Mouse (Mus musculus): Measurements from ENCODE around the gene Kank4.

The Kank4 gene

DNA sequence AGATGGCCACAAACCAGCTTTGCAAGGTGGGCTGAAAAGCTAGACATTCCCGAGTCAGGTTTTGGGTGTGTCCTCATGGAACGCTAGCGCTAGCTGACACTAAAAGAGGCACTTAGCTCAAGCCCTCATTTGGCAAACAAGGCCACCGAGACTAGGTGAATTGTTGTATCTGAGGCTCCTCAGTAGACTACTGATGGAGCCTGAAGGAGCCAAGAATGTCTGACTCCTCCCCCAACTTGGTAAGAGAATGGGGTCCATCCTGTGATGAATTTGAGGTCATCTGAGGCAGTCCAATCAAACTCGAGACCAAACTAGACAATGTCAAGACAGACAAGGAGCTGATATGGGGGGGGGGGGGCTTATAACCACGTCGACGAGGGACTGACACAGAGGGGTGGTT lies 31.5 kb downstream of the Kank4 start:
- ATAC-seq (ENCODE audit: insufficient number of reproducible peaks, low FRiP score, low TSS enrichment): no peak

DNA sequence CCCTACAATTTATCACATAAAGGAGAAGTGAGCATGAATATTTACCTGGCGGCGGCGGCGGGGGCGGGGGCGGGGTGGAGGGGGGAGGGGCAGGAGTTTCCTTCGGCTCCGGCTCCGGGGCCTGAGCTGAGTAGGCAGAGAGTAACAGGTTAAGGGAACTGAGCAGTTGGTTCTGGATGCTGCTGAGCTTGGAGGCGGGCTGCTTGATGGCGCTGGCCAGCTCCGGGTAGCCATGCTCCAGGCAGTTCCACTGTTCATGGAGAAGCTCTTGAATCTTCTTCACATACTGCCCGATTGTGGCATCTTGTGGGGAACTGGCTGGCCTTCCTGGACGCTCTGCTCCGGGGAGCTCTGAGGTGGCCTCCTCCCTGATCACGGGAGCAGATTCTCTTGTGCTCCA lies 39.1 kb downstream of the Kank4 start:
- peak; percentile 59; the same call in 1 of the 2 replicates for ATAC-seq (ENCODE audit: insufficient number of reproducible peaks, low FRiP score, low TSS enrichment)

DNA sequence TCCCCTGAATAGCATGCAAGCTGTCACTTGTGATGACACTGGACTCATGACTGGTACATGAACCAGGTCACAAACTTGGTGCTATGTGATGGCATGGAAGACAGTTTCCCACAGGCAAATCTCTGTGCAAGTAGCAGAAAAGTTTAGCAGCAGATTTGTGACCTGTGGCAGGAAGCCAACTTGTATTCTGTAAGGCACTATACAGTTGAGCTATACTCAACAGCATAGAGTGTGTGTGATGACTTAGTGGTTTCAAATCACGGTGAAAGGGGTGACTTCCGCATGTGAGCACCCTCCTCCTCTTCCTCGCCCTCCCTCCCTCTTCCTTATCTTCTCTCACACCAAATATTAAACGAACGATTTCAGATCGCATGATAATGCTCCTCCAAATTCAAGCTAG lies 39.9 kb downstream of the Kank4 start:
- ATAC-seq (ENCODE audit: insufficient number of reproducible peaks, low FRiP score, low TSS enrichment): no peak

DNA sequence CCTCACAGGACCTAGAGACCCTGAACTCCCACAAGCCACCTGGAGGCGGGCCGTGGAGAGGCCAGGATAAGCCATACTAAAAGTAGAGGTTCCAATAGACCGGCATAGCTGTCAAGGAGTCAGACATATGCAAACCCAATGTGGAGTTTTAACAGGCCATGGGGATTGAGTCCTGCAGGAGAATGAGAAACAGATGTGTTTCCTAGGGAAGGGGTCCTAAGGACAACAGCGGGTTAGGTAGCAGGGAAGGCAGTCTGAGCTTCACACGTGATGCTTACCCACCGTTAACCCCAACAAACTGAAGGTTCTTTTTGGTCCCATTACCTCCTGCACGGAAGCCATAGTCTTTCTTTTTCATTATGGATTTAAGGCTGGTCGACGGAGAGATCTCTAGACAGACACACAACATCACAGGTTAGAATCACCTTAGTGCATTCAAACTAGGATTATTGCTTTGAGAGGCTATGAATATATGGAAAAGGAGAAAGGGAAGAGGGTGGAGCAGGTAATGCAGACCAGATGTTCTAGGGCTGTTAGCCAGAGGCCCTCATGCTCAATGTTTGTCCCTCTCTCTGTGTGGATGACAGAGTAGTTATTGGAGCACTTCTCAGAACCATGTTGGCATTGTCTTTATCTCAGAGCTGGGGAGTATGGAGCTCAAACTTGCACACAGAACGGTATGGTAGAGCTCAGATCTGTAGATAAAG lies 40.5 kb downstream of the Kank4 start:
- ATAC-seq (ENCODE audit: insufficient number of reproducible peaks, low FRiP score, low TSS enrichment): no peak

DNA sequence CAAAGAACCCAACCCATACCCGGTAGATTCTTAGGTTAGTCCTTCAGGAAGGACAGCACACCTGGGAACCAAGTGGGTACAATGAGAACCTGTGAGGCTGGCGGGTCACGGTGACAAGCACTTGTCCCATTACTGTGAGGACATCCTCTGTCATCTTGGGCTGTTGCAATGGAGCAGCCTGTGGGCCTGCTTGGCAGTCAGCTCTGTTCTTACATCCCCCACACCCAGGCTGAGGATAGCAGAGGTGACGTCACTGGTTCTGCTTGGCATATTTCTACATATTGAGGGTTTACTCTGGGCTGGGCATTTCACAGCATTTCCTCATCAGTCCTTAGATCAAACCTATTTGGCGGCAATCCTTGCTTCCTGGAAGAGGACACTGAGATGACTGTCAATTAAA lies 43.6 kb downstream of the Kank4 start:
- no peak for ATAC-seq (ENCODE audit: insufficient number of reproducible peaks, low FRiP score, low TSS enrichment)

DNA sequence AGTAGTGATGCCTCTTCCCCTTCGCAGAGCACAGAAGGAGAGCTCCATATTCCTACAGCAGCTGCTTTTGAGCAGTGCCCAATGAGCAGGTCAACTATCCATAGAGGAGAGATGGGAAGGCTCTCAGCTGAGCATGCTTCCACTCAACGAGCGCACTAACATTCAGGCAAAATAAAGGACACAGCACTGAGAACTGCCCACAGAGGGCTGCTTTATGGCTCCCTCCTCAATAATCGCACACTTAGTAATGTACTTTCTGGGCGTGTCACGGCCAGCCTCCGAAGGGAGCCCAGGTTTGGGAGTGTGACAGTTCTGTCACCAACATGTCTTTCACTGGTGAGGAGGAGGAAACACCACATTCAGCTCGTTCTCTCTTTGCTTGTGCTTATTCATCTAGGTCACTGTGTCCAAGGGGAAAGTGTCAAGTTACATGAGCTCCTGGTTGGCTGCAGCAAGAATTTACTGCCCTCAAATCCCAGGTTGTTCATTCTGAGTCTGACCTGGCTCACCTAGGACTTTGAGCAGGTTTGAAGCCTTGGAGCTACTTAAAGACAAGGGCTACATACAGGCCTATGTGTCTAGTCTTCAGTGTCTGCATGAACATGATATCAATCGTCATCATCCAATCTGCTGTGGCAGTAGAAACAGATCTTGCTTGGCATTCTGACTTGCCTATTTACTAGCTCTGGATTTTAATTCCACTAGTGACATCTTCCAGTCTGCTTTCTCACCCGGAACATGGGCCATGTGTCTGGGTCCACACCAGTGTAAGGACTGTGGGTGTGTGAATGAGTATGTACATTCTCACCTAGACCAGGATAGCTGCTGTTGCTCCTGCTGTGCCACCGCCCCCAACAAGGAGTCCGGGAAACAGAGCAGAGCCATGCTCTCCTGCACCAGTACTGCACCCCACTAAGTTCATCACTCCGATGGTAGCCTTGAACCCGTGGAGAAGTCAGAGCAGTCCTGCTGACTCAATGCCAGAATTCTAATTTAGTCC lies 49.9 kb downstream of the Kank4 start:
- ATAC-seq (ENCODE audit: insufficient number of reproducible peaks, low FRiP score, low TSS enrichment): no peak

DNA sequence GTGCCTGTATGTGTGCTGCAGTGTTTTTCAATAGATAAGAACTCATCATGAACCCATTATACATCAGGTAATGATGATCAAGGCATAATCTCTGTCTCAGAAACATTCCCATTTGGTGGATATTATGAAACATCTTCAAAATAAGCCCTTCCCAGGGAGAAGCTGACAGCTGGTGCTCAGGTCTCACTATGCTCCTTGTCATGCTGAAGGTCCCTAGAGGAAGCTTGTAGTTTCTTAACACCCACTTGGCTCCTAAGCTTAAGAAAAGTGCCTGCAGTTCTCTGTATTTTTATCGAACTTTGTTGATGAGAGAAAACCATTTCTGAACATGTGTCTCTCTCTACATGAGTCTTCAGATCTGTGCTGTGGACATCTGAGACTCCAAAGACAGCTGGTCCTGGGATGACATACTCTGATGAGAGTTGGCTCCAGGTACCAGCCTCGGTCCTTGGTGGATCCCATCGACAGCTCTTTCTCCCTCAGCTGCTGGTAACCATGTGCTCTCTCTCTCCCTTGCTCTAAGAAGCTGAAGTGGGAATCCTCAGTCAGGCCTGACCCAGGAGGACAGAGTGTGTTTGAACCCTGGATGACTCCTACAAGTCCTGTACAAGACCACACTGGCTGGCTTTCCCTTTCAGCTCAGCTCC lies 58.3 kb downstream of the Kank4 start:
- no peak for ATAC-seq (ENCODE audit: insufficient number of reproducible peaks, low FRiP score, low TSS enrichment)

DNA sequence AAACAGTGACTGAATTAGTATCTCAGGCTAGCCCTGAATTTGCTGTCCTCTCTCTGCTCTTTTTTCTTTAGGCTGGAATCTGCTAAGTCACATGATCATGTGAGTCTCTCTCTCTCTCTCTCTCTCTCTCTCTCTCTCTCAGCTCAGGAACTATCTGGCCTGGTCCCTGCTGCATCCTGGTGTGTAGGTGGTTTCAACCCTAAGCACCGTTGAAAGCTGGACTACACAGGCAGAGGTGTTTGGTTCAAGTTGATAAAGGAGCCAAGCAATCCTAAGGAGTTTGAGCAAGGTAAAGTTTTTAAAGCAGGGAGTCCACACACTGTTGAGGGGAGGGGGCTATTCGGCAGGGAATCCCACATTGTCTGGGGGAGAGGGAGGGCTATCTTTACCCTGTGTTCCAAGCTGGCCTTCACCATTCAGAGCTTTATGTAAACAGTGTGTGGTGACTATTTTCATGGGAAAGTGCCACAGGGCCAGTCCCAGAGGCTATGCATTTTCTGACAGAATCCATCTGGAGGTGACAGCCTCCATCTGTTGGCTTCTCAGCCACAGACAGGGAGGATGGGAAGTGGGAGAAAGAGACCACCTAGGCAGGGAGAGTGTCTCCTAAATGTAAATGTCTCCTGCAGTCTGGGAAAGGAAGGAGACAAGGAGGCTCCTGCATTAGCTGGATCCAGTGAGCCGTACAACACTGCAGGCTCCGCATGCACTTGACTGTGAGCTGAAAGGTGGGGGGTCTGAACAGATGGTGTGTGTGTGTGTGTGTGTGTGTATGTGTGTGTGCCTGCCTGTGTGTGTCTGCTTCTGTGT lies 59.1 kb downstream of the Kank4 start:
- ATAC-seq (ENCODE audit: insufficient number of reproducible peaks, low FRiP score, low TSS enrichment): 0 out of 2 replicates have a peak, but pooled peaks have one; percentile 28

DNA sequence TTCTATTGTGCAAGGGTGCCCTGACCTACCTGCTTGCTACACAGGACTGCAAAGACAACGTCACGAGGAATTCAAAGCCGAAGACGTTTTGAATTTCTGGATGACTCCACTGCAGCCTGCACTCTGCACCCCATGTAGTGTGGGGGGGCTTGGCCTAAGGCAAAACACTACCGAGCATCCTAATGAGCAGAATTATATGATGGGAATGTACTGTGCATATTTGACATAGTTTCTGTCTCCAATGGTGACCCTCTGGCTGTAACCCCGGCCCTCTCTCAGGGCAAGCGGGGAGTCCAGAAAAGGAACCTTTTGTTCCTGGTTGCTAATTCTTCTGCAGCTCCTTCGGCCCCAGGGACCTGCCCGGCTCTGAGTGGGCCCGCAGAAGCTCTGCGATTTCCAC lies 61.2 kb downstream of the Kank4 start:
- no peak for ATAC-seq (ENCODE audit: insufficient number of reproducible peaks, low FRiP score, low TSS enrichment)

DNA sequence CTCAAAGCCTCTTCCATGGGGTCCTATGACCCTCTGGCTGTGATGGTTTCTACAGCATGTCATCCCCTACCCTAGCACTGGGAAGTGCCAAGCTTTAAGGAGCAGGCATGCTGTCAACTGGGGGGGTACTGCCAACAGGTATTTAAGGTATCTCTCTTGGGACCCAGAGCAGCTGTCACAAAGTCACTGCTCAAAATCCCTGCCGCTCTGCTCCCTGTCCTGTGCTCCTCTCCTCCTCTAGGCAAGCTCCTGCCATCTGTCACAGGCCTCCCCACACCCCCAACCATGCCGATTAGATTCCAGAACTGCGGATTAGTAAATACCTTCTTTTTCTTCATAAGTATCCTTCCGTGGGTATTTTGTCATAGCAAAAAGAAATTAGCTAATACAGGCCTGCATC lies 62.9 kb downstream of the Kank4 start:
- peak; percentile 39; the same call in 1 of the 2 replicates for ATAC-seq (ENCODE audit: insufficient number of reproducible peaks, low FRiP score, low TSS enrichment)

DNA sequence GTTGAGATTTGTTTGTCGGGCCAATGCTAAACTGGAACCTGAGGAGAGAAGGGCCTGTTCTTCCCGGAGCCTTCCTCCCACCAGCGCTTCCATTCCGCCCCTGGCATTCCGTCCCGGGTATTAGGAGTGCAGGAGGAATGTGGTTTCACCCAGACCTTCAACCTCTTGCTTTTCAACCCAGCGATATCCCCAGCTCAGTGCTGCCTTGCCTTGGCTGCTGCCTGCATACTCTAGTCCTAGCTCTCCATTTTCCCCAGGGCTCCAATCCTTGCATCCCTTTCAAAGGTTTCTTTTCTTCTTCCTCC lies 73.5 kb downstream of the Kank4 start:
- ATAC-seq (ENCODE audit: insufficient number of reproducible peaks, low FRiP score, low TSS enrichment): no peak

DNA sequence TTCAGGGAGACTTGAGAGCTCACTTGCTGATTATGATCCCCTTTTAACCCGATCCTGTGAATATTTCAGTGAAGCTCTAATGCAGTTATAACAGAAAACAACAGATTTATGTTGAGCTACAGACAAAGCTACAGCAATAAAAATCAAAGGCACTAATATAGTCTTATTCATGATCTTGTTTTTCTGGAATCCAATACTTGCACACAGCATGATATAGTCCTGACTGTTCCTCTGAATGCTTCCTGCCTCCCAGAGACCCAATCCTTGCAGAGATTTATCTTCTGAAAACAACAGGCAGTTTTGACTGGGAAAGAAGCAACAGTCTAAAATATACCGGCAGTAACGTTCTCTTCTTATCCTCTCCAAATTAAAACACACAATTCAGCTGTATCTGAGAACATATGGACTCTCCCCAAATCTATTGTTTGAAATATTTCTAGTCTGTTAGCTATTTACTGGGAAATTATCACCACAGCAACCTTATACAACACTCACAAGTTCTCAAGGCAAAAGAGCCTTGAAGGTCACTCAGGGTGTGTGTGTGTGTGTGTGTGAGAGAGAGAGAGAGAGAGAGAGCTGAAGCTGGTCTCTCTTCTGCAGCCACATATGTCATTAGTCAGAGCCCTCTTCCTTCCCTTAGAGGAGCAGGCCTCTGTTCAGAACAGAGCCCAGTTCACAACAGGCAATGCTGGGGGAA lies 74.0 kb downstream of the Kank4 start:
- no peak for ATAC-seq (ENCODE audit: insufficient number of reproducible peaks, low FRiP score, low TSS enrichment)

DNA sequence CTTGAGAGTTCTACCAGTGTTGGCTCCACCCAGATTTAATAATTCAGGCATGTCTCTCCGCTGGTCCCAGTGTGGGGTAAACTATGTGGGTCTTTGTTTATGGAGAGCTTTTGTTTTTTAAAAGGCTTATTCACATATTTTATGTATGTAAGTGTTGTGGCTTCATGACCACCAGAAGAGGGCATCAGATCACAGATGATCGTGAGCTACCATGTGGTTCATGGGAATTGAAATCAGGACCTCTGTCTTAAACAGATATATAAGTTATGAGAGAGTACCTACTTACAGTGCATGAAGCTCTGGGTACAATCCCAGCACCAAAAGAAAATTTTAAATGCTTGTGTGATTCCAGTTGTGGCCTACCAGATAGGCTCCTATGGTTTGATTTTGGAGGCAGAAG lies 77.6 kb downstream of the Kank4 start:
- ATAC-seq (ENCODE audit: insufficient number of reproducible peaks, low FRiP score, low TSS enrichment): no peak

DNA sequence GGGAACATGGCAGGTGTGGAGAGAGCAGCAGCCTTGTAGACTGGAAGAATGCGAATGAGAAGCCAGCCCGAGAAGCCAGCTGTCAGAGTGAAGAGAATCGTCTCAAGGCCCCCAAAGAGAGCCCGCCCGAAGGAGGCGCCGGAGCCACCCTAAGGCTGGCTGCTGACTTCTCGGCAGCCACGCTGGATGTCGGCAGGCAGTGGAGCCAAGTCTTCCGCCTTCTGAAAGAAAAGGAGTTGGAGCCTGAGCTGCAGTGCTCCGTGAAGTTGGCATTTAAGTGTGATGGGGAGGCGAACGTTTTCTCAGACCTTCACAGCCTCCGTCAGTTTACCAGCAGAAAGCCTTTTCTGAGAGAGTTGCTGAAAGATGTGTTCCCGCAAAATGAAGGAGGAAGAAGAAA lies 83.7 kb downstream of the Kank4 start:
- ATAC-seq (ENCODE audit: insufficient number of reproducible peaks, low FRiP score, low TSS enrichment): no peak

DNA sequence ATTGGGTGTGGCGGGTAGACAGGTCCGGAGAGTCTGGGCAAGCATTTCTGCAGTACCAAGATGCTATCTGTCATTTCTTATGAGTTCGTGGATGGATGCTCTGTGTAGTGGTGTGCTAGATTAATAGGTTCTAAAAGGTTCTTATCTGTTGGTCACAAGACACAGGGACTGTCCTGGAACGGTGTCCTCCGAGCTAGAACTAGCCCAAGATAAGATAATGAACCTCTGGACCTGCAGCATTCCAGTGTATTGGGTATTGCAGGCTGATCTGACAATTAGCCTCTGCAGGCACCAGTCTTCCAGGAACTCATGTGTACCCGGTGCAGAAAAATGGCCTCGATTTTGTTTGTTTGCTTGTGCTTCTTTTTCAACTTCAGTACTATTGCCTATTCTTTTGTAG lies 88.6 kb downstream of the Kank4 start:
- no peak for ATAC-seq (ENCODE audit: insufficient number of reproducible peaks, low FRiP score, low TSS enrichment)

DNA sequence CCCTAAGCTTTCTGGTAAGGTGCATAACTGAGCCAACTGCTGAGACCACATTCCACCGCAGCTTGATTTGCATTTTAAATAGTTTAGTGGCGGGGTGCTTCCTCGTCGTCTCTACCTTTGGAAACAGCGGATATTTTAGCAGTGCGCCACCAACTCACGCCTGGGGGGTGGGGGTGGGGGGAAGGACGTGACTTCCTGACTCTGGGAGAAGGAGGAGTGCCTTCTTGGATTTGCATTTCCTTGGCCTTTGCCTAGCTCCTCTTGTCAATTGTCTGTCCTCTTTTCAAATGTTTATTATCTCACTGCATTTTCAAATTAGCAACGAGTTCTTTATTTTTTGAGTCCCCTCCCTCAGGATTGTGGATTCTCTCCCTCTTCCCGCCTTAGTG lies 89.4 kb downstream of the Kank4 start:
- no peak for ATAC-seq (ENCODE audit: insufficient number of reproducible peaks, low FRiP score, low TSS enrichment)

DNA sequence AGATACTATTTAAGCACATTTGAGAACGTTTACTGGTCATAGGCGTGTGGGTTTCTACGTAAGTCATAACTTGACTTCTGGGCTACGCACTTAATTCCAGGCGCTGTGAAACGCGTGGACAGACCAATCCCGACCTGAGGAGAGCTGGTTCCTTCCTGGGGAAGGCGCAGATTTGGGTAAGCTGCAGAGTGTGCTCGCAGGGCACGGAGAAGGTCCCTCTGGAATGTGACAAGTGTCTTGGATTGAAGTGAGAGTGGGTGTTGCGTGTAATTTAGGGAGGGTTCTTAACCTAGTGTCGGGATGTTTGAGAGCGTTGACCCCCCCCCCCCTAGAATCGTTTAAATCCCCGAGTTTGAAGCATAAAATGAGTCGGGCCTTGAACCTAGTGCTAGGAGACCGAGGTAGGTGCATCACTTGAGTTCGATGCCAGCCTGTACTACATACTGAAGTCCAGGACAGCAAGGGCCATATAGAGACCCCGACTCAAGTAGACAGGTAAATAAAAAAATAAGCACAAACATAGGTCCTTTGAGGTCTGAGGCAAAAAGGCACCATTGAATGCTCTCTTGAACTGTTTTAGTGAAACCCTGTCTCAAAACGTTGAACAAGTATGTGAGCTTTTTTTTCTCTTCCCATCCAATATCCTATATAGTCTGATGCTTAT lies 89.9 kb downstream of the Kank4 start:
- no peak for ATAC-seq (ENCODE audit: insufficient number of reproducible peaks, low FRiP score, low TSS enrichment)

DNA sequence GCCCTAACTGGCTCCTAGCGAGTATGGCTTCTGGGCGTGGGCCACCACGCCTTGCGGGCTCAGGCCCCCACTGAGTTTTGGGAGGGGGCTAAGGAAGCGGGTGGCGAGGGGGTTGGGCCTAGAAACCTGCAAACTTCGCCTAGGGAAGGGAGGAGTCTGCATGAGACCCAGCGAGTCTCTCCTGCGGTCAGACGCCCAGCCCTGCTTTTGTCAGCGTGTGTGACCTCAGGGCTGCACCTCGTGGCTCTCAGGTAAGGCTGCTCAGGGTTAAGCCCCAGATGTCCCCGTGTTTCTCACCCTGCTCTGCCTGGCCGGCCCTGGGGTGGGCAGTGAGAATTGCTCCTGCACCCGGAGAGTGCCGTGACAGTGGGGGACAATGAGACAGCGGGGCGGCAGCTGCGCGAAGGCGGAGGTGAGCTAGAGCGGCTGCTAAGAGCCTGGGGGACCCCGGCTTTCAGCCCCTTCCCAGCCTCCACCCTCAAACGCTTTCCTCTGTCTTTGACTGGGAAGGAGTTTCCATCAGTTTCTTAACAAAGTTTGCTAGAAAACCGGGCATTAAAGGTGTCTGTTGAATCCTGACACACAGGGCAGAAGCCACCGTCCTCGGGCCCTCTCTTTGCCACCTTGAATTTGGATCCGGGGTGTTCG lies 90.6 kb downstream of the Kank4 start, which contains the start of gene L1td1:
TSS of gene L1td1 (plus strand) at position 145 of the 648 bp plus-strand sequence.
- ATAC-seq (ENCODE audit: insufficient number of reproducible peaks, low FRiP score, low TSS enrichment): no peak

DNA sequence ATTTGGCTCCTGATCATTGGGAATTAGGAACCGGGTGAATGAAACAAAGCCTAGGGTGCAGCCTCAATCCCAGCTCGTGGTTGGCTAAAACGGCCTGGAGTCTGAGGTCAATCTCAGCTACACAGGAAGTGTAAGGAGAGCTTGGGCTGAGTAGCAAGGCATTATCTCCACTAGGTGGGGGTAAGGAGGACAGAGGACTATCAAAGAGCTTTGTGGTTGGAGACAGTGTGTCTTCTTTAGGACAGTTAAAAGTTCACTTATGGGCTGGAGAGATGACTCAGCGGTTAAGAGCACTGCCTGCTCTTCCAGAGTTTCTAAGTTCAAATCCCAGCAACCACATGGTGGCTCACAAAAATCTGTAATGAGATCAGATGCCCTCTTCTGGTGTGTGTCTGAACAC lies 91.9 kb downstream of the Kank4 start:
- ATAC-seq (ENCODE audit: insufficient number of reproducible peaks, low FRiP score, low TSS enrichment): no peak

Measured in cerebellum, adult (tissue).